Mouse (Mus musculus): ENCODE results near the gene Tex46. TPM values are rescaled to one million over a fixed set of nuclear protein-coding genes. Genes with fewer than 3 reads are reported as not detected.

The Tex46 gene
- total and polyA plus RNA-seq, 3 experiments: not detected

GRCm38 (mm10) chr4:136638230-136638750, 28.1 kb downstream of the Tex46 start:
- no peak overlapping the region for H3K27ac ChIP-seq (ENCODE audit: insufficient read depth, low read depth)
- no peaks in the 10 kb centered on the region for H3K79me2 ChIP-seq (replicated peaks; ENCODE audit: control insufficient read depth, extremely low read depth, insufficient read depth, poor library complexity, severe bottlenecking)
- peaks cover 14% of the 10 kb centered on the region for H3K9me3 ChIP-seq (replicated peaks; ENCODE audit: low read length)
- no peaks in the 10 kb centered on the region for H3K36me3 ChIP-seq (replicated peaks in 1 of 2; ENCODE audit: control insufficient read depth in 1 of 2, insufficient read depth in 1 of 2, low read length in 1 of 2)
- dilution Hi-C loops (cut with MboI; ENCODE audit: extremely low pct_ligation_motif_present, extremely low pct_unique_long_range_greater_than_20kb, low sequenced_read_pairs): no loop called here
- no peak overlapping the region for H3K4me2 ChIP-seq (ENCODE audit: insufficient read depth, low read depth, poor library complexity, severe bottlenecking)
- H3K27me3 ChIP-seq (replicated peaks): peaks cover 9% of the 10 kb centered on the region
- TF ChIP-seq HCFC1 (IDR thresholded peaks at IDR 0.05; ENCODE audit: low read depth, low read length) (no peak), RCOR1 (conservative IDR thresholded peaks at IDR 0.05; ENCODE audit: low read depth, low read length) (no peak), MXI1 (IDR thresholded peaks at IDR 0.05; ENCODE audit: low read depth, low read length) (no peak), CHD1 (IDR thresholded peaks at IDR 0.05; ENCODE audit: low read depth, low read length) (no peak), MAFK (IDR thresholded peaks at IDR 0.05; ENCODE audit: insufficient replicate concordance, low read length) (no peak), EP300 (IDR thresholded peaks at IDR 0.05; ENCODE audit: low read length) (no peak), ELF1 (IDR thresholded peaks at IDR 0.05; ENCODE audit: low read depth, low read length) (no peak), ETS1 (conservative IDR thresholded peaks at IDR 0.05; ENCODE audit: low read depth, low read length) (no peak)
- no peaks in the 10 kb centered on the region for H3K4me1 ChIP-seq (ENCODE audit: control insufficient read depth in 1 of 2, insufficient read depth in 2 of 2)
- no peak overlapping the region for H3K4me3 ChIP-seq (replicated peaks in 1 of 3; ENCODE audit: low read depth in 2 of 3, low read length in 2 of 3, poor library complexity in 1 of 3)
- no peak overlapping the region for H3K9ac ChIP-seq (ENCODE audit: insufficient read depth, low read depth)
- no peak for DNase-seq (ENCODE audit: extremely low read depth)
- in situ Hi-C loops (cut with MboI; ENCODE audit: low pct_ligation_motif_present, low pct_unique_long_range_greater_than_20kb, low sequenced_read_pairs): no loop called here

GRCm38 (mm10) chr4:136638890-136639289, 28.7 kb downstream of the Tex46 start:
- Histone ChIP-seq H3K79me2 (replicated peaks; ENCODE audit: control insufficient read depth, extremely low read depth, insufficient read depth, poor library complexity, severe bottlenecking) (no peaks in the 10 kb centered on the region), H3K36me3 (replicated peaks in 1 of 2; ENCODE audit: control insufficient read depth in 1 of 2, insufficient read depth in 1 of 2, low read length in 1 of 2) (no peaks in the 10 kb centered on the region), H3K4me3 (replicated peaks in 1 of 3; ENCODE audit: low read depth in 2 of 3, low read length in 2 of 3, poor library complexity in 1 of 3) (no peak overlapping the region), H3K27me3 (replicated peaks) (peaks cover 11% of the 10 kb centered on the region), H3K4me1 (ENCODE audit: control insufficient read depth in 1 of 2, insufficient read depth in 2 of 2) (no peaks in the 10 kb centered on the region), H3K4me2 (ENCODE audit: insufficient read depth, low read depth, poor library complexity, severe bottlenecking) (no peak overlapping the region), H3K9ac (ENCODE audit: insufficient read depth, low read depth) (no peak overlapping the region), H3K9me3 (replicated peaks; ENCODE audit: low read length) (peaks cover 10% of the 10 kb centered on the region), H3K27ac (ENCODE audit: insufficient read depth, low read depth) (no peak overlapping the region)
- dilution Hi-C loops (cut with MboI; ENCODE audit: extremely low pct_ligation_motif_present, extremely low pct_unique_long_range_greater_than_20kb, low sequenced_read_pairs): no loop called here
- no peak for TF ChIP-seq JUN (IDR thresholded peaks at IDR 0.05; ENCODE audit: insufficient read depth, low read depth, low read length)
- no peak for DNase-seq (ENCODE audit: extremely low read depth)
- in situ Hi-C loops (cut with MboI; ENCODE audit: low pct_ligation_motif_present, low pct_unique_long_range_greater_than_20kb, low sequenced_read_pairs): no loop called here

- H3K9ac ChIP-seq (ENCODE audit: insufficient read depth, low read depth): no peak overlapping the region
- H3K4me2 ChIP-seq (ENCODE audit: insufficient read depth, low read depth, poor library complexity, severe bottlenecking): no peak overlapping the region
- dilution Hi-C loops (cut with MboI; ENCODE audit: extremely low pct_ligation_motif_present, extremely low pct_unique_long_range_greater_than_20kb, low sequenced_read_pairs): no loop called here
These were observed 38.8 kb downstream of the Tex46 start for GRCm38 (mm10) chr4:136648922-136649479.

More at GRCm38 (mm10) chr4:136648922-136649479, 38.8 kb downstream of the Tex46 start:
- TF ChIP-seq JUND (conservative IDR thresholded peaks at IDR 0.05; ENCODE audit: low read depth, low read length) (no peak), ZC3H11A (IDR thresholded peaks at IDR 0.05; ENCODE audit: low read depth, low read length) (0 out of 2 replicates have a peak, but pooled peaks have one; percentile 17), ELF1 (IDR thresholded peaks at IDR 0.05; ENCODE audit: low read depth, low read length) (0 out of 2 replicates have a peak, but pooled peaks have one; percentile 26), ETS1 (conservative IDR thresholded peaks at IDR 0.05; ENCODE audit: low read depth, low read length) (no peak), EP300 (IDR thresholded peaks at IDR 0.05; ENCODE audit: low read length) (no peak), CTCF (conservative IDR thresholded peaks at IDR 0.05 in 1 of 2, IDR thresholded peaks at IDR 0.05 in 1 of 2; ENCODE audit: low read depth in 2 of 2, low read length in 2 of 2) (peak; percentile 76 to 90), RAD21 (IDR thresholded peaks at IDR 0.05; ENCODE audit: low read depth, low read length) (peak; percentile 84), SMC3 (IDR thresholded peaks at IDR 0.05; ENCODE audit: low read depth, low read length) (peak; percentile 76)
- in situ Hi-C loops (cut with MboI; ENCODE audit: low pct_ligation_motif_present, low pct_unique_long_range_greater_than_20kb, low sequenced_read_pairs): no loop called here
- H3K79me2 ChIP-seq (replicated peaks; ENCODE audit: control insufficient read depth, extremely low read depth, insufficient read depth, poor library complexity, severe bottlenecking): no peaks in the 10 kb centered on the region
- no peaks in the 10 kb centered on the region for H3K4me1 ChIP-seq (ENCODE audit: control insufficient read depth in 1 of 2, insufficient read depth in 2 of 2)
- H3K27me3 ChIP-seq (replicated peaks): peaks cover 65% of the 10 kb centered on the region
- no peak overlapping the region for H3K4me3 ChIP-seq (replicated peaks in 1 of 3; ENCODE audit: low read depth in 2 of 3, low read length in 2 of 3, poor library complexity in 1 of 3)
- DNase-seq (ENCODE audit: extremely low read depth): peak; percentile 69
- no peaks in the 10 kb centered on the region for H3K36me3 ChIP-seq (replicated peaks in 1 of 2; ENCODE audit: control insufficient read depth in 1 of 2, insufficient read depth in 1 of 2, low read length in 1 of 2)
- peaks cover 23% of the 10 kb centered on the region for H3K9me3 ChIP-seq (replicated peaks; ENCODE audit: low read length)
- no peak overlapping the region for H3K27ac ChIP-seq (ENCODE audit: insufficient read depth, low read depth)

Data from CH12.LX (cell line).